Mouse (Mus musculus) embryonic facial prominence, embryonic 13.5 days (tissue): Measurements from ENCODE around the gene Rgs6. TPM values are rescaled to one million over a fixed set of nuclear protein-coding genes. Genes with fewer than 3 reads are reported as not detected.

Source experiments
- ATAC-seq: fragments of 200-750 bp; cut with Nextera tagmentation; 2 replicates; pipeline ENCODE4 v1.8.0; 2017; ENCODE audit warnings: low read depth; ENCODE audit not compliant: insufficient number of reproducible peaks, insufficient read depth, low FRiP score, low TSS enrichment
- H3K27ac ChIP-seq: fragments of 300-500 bp; sonication (generic); 2 replicates; pipeline ENCODE4 v1.5.1; 2015; ENCODE audit warnings: moderate library complexity, mild to moderate bottlenecking, inconsistent platforms
- H3K27me3 ChIP-seq: fragments of 300-500 bp; sonication (generic); 2 replicates; pipeline ENCODE4 v1.6.1; 2015; ENCODE audit warnings: mild to moderate bottlenecking, inconsistent platforms
- H3K36me3 ChIP-seq: fragments of 300-500 bp; sonication (generic); 2 replicates; pipeline ENCODE4 v1.6.1; 2015; ENCODE audit warnings: mild to moderate bottlenecking, inconsistent platforms
- H3K4me1 ChIP-seq: fragments of 300-500 bp; sonication (generic); 2 replicates; pipeline ENCODE4 v1.6.1; 2015; ENCODE audit warnings: inconsistent platforms
- H3K4me2 ChIP-seq: fragments of 300-500 bp; sonication (generic); 2 replicates; pipeline ENCODE4 v1.6.1; 2015; ENCODE audit warnings: moderate library complexity, mild to moderate bottlenecking, inconsistent platforms
- H3K4me3 ChIP-seq: fragments of 300-500 bp; sonication (generic); 2 replicates; pipeline ENCODE4 v1.5.1; 2015; ENCODE audit warnings: mild to moderate bottlenecking, inconsistent platforms
- H3K9ac ChIP-seq: fragments of 300-500 bp; sonication (generic); 2 replicates; pipeline ENCODE4 v1.6.1; 2015; ENCODE audit warnings: mild to moderate bottlenecking, inconsistent platforms
- H3K9me3 ChIP-seq: fragments of 300-500 bp; sonication (generic); 2 replicates; pipeline ENCODE4 v1.6.1; 2016; ENCODE audit warnings: inconsistent platforms
- WGBS: fragments of 180-500 bp; shearing (Covaris S2); methylation state at CpG from one replicate; pipeline ENCODE4 v1.1.7; 2015; ENCODE audit warnings: mixed read lengths; 5-methylcytosine and 5-hydroxymethylcytosine counted together
- polyA plus RNA-seq: library from polyadenylated mRNA; unstranded; fragments of >200 nt; fragmentation: Nextera tagmentation; extraction: Ambion mirVana; gene quantifications from 2 replicates; pipeline ENCODE4 v1.2.1, GENCODE M21; 2015

The Rgs6 gene
- polyA plus RNA-seq, 1 experiment from 2014 or later, result 11.9 TPM

DNA sequence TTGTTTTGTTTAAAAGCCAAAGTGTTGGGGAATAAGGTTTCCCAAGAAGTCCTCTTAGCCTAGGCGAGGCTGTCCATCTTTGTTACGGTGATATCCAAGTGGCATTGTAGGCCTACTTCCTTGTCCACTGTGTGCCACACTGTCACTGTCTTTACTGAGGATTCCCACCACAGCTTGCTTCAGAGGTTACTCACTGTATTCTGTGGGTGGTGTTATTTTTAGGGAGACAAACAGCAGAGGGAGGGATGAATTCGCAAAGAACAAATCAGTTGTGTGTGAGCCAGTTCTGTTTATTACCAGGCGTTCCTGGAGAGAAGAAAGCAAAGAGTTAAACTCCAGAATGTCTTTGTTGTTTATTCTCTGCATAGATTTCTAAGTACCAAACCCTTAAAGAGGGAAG, 537.2 kb downstream of the Rgs6 start:
- H3K9me3 ChIP-seq, result no peaks in the 10 kb centered on the region
- no peak overlapping the region for H3K4me2 ChIP-seq
- ATAC-seq, result no peak
- no peak overlapping the region for H3K9ac ChIP-seq
- no peak overlapping the region for H3K27ac ChIP-seq
- no peaks in the 10 kb centered on the region for H3K27me3 ChIP-seq
- 86% methylated on average over 4 of the region's 4 CpGs for WGBS
- H3K4me3 ChIP-seq, result no peak overlapping the region
- H3K36me3 ChIP-seq, result no peaks in the 10 kb centered on the region
- H3K4me1 ChIP-seq, result no peaks in the 10 kb centered on the region

DNA sequence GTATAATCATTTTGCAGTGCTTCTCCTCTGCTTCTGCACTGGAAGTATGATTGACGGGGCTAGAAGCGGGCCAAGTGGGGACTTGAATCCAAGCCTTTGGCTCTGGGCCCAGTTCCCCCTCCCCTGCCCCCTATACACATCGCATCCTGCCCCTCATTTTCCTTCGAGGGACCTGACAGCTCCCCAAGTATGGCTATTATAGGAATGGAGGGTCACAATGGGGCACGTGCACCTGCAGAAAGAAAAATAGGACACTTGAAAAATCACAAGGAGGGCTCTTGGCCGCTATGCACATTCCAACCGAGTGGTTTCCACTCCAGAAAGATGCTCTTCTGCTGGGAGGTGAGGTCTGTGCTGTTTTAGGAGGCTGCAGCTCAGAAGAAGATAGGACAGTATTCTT, 538.8 kb downstream of the Rgs6 start:
- H3K4me3 ChIP-seq, result no peak overlapping the region
- ATAC-seq, result no peak
- H3K36me3 ChIP-seq, result no peaks in the 10 kb centered on the region
- no peaks in the 10 kb centered on the region for H3K27me3 ChIP-seq
- no peak overlapping the region for H3K4me2 ChIP-seq
- H3K9ac ChIP-seq, result no peak overlapping the region
- no peak overlapping the region for H3K27ac ChIP-seq
- no peaks in the 10 kb centered on the region for H3K9me3 ChIP-seq
- WGBS, result 82% methylated on average over 7 of the region's 7 CpGs
- H3K4me1 ChIP-seq, result no peaks in the 10 kb centered on the region

DNA sequence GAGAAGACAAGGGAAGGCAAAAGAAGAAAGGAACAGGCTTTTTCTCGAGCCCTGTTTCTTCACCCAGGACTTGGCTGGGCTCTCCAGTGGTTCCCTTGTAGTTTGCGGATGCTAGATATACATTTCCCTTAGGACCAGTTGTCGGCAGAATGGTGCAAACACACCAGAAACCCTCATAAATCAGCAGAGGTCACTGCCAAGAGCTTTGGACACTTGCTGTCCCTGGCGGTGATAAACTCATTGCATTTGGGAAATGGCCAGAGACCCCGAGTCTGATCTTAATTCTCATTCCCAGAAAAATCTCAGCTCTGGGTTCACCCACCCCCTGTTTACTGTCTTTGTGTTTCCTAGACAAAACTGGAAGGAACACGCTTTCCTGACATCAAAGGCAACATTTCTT, 539.9 kb downstream of the Rgs6 start:
- WGBS, result 80% methylated on average over 6 of the region's 6 CpGs
- H3K4me2 ChIP-seq, result no peak overlapping the region

DNA sequence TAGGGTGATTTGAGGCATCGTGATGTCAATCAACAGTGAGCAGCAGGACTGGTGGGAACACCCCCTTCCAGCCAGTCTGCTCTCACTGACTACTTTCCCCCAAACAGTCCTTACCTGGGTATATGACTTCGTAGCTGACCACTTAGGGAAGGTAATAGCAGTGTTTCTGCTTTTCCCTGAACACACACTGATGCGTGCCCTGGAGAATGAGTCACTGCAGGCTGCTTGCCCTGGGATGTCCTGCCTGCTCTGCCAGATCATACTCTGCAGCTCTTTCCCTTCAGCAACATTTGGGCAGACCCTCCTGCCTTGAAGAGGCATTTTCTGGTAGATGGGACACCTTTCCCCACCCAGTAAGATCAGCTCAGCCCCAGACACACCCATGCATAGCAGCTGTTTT, 540.5 kb downstream of the Rgs6 start:
- Histone ChIP-seq H3K4me2 (no peak overlapping the region), H3K4me1 (no peaks in the 10 kb centered on the region), H3K27ac (no peak overlapping the region), H3K27me3 (no peaks in the 10 kb centered on the region), H3K4me3 (no peak overlapping the region), H3K36me3 (no peaks in the 10 kb centered on the region), H3K9ac (no peak overlapping the region), H3K9me3 (no peaks in the 10 kb centered on the region)
- WGBS, result 80% methylated on average over 3 of the region's 3 CpGs
- no peak for ATAC-seq

More for the DNA sequence above, 539.9 kb downstream of the Rgs6 start:
- ATAC-seq, result no peak
- Histone ChIP-seq H3K9me3 (no peaks in the 10 kb centered on the region), H3K4me3 (no peak overlapping the region), H3K9ac (no peak overlapping the region), H3K27ac (no peak overlapping the region), H3K27me3 (no peaks in the 10 kb centered on the region), H3K4me1 (no peaks in the 10 kb centered on the region), H3K36me3 (no peaks in the 10 kb centered on the region)

DNA sequence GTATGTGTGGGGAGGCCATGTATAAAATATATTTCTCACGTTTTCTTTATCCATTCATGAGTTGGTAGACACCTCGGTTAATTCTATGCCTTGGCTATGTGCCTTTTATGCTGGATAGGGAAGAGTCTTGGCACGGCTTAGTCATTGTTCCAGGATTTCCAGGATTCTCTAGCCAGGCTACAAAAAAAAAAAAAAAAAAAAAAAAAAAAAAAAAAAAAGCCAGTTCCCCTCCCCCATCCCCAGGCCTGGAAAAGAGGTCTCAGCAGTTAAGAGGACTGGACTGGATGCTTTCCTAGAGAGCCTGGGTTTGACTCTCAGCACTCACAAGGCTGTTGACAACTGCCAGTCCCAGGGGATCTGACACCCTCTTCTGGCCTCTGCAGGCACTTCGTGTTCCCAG, 543.3 kb downstream of the Rgs6 start:
- H3K4me1 ChIP-seq, result no peaks in the 10 kb centered on the region
- no peaks in the 10 kb centered on the region for H3K9me3 ChIP-seq
- no peak overlapping the region for H3K4me2 ChIP-seq
- 72% methylated on average over 4 of the region's 4 CpGs for WGBS
- H3K9ac ChIP-seq, result no peak overlapping the region
- no peak overlapping the region for H3K27ac ChIP-seq
- H3K4me3 ChIP-seq, result no peak overlapping the region
- no peak for ATAC-seq
- no peaks in the 10 kb centered on the region for H3K27me3 ChIP-seq
- H3K36me3 ChIP-seq, result no peaks in the 10 kb centered on the region

DNA sequence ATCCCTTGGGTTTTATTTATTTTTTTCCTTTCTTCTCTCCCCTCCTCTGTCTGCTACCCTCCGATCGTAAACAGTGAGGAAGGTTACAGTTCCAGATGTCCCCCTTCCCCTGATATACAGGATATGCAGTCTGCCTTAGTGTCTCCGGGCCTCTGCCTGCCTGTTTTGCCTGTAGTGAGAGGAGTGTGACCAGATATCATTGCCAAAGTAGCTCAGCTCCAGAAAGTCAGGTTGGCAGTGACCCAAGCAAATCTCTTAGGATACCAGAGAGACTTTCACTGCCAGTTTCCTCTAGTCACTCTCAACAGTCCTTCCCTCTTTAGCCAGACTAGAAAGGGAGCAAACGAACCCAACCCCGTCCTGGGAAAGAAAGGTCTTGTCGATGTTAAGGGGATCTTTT, 545.7 kb downstream of the Rgs6 start:
- Histone ChIP-seq H3K4me1 (no peaks in the 10 kb centered on the region; the same call in 1 of the 2 replicates), H3K36me3 (no peaks in the 10 kb centered on the region), H3K9me3 (no peaks in the 10 kb centered on the region), H3K9ac (no peak overlapping the region), H3K4me3 (no peak overlapping the region), H3K4me2 (no peak overlapping the region), H3K27ac (no peak overlapping the region), H3K27me3 (no peaks in the 10 kb centered on the region)
- WGBS, result 68% methylated on average over 6 of the region's 6 CpGs
- no peak for ATAC-seq

DNA sequence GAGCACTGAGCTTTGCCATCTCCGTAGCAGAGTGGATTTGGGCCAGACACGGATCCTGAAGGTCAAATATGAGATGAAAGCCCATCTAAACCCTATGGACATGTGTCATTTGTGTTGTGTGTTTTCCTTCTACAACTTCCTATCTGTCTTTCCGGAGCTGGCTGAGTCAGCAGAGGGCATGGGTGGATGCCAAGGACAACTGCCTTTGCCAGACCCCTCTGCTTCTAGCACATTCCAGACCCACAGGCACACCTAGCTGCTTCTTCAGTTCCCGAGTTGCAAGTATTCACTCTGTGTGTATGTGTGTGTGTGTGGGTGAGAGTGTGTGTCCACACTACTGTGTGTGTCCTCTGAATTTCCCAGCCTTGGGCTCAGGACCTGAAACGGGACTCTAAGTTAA, 547.9 kb downstream of the Rgs6 start:
- no peak for ATAC-seq
- 78% methylated on average over 5 of the region's 5 CpGs for WGBS
- H3K36me3 ChIP-seq, result no peaks in the 10 kb centered on the region
- no peaks in the 10 kb centered on the region for H3K9me3 ChIP-seq
- no peak overlapping the region for H3K4me3 ChIP-seq
- H3K9ac ChIP-seq, result no peak overlapping the region
- no peak overlapping the region for H3K27ac ChIP-seq
- no peaks in the 10 kb centered on the region for H3K27me3 ChIP-seq
- no peak overlapping the region for H3K4me2 ChIP-seq
- H3K4me1 ChIP-seq, result no peaks in the 10 kb centered on the region; the same call in 1 of the 2 replicates

DNA sequence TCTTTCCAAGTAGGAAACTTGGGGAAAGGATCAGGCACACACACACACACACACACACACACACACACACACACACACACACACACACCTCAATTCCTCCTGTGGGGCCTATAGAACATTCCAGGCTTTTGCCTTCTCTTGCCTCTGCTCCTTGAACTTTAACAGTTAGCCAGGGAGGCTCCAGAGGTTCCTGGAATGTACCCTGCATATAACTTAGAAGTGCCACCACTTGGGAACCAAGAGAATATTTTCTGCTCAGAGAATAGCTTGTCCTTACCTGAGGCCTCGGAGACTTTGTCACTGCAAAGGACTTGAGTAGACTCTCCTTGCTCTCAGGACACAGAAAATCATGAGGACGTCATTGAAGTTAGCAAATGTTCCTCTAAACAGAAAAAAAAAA, 548.4 kb downstream of the Rgs6 start:
- Histone ChIP-seq H3K9ac (no peak overlapping the region), H3K27ac (no peak overlapping the region), H3K4me2 (no peak overlapping the region), H3K4me1 (no peaks in the 10 kb centered on the region; the same call in 1 of the 2 replicates), H3K27me3 (no peaks in the 10 kb centered on the region), H3K4me3 (no peak overlapping the region), H3K36me3 (no peaks in the 10 kb centered on the region), H3K9me3 (no peaks in the 10 kb centered on the region)
- WGBS, result 79% methylated on average over 2 of the region's 2 CpGs
- no peak for ATAC-seq

DNA sequence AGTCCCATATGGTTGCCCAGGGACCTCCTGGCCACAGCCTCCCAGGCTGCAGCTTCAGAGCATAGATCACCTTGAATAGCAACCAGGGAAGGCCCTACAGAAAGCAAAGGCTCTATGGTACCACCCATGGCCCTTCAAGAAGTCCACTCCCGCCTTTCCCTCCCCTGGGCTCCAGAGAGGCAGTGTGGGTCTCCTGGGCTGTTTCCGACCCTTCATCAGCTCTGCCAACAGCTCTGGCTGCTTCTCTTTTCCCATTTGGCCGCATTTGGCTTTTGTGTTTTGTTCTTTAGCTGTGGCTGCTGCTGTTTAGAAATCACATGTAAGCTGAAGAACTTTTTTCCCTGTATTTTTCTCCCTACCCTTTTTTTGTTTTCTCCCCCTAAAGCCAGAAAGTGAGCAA, 548.9 kb downstream of the Rgs6 start:
- 77% methylated on average over 3 of the region's 3 CpGs for WGBS
- Histone ChIP-seq H3K9ac (no peak overlapping the region), H3K36me3 (no peaks in the 10 kb centered on the region), H3K4me2 (no peak overlapping the region), H3K4me3 (no peak overlapping the region), H3K9me3 (no peaks in the 10 kb centered on the region), H3K27me3 (no peaks in the 10 kb centered on the region), H3K27ac (no peak overlapping the region), H3K4me1 (no peaks in the 10 kb centered on the region; the same call in 1 of the 2 replicates)
- no peak for ATAC-seq

DNA sequence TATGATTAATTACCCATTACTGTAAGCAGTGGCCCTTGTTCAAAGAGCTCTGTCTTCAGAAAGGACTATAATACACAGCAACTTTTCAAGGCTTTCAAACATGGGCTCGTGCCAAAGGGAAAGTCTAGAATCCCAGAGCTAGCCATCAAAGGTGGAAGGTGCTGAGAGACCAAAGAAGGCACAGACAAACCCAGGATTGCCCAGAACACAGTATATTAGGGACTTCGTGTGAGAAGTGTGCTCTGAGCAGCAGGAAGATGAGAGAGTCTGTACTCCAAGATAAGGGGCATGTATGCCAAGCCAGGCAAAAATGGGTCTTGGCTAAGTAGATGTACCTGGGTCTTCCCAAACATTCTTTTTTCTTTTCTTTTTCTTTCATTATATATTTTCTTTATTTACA, 553.1 kb downstream of the Rgs6 start:
- no peaks in the 10 kb centered on the region for H3K9me3 ChIP-seq
- no peak overlapping the region for H3K4me3 ChIP-seq
- no peaks in the 10 kb centered on the region; the same call in 1 of the 2 replicates for H3K4me1 ChIP-seq
- no peak overlapping the region for H3K27ac ChIP-seq
- H3K9ac ChIP-seq, result no peak overlapping the region
- WGBS, result 70% methylated on average over 2 of the region's 2 CpGs
- no peaks in the 10 kb centered on the region for H3K27me3 ChIP-seq
- ATAC-seq, result no peak
- no peak overlapping the region for H3K4me2 ChIP-seq
- H3K36me3 ChIP-seq, result no peaks in the 10 kb centered on the region

DNA sequence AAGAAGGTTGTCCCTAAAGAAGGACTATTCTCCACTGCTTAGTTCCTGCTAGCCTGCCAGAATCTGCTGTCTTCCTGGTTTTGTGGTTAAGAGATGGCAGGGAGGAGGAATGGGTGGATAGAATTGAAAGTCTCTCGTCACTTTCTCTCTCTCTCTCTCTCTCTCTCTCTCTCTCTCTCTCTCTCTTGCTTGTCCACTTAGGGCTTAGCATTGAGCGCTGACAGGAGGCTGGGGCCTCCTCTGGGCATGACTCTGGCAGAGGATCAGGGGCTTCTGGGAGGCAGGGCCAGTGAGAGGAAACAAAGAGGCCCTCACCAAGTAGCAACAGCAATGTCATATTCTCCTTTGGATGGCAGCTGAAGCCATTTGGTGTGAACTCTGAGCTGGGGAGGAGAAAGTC, 554.4 kb downstream of the Rgs6 start:
- no peaks in the 10 kb centered on the region for H3K36me3 ChIP-seq
- ATAC-seq, result no peak
- 51% methylated on average over 2 of the region's 2 CpGs for WGBS
- no peak overlapping the region for H3K4me2 ChIP-seq
- H3K27me3 ChIP-seq, result no peaks in the 10 kb centered on the region
- no peak overlapping the region for H3K27ac ChIP-seq
- no peak overlapping the region for H3K4me3 ChIP-seq
- no peak overlapping the region for H3K9ac ChIP-seq
- no peaks in the 10 kb centered on the region for H3K9me3 ChIP-seq
- peaks cover 5% of the 10 kb centered on the region for H3K4me1 ChIP-seq

DNA sequence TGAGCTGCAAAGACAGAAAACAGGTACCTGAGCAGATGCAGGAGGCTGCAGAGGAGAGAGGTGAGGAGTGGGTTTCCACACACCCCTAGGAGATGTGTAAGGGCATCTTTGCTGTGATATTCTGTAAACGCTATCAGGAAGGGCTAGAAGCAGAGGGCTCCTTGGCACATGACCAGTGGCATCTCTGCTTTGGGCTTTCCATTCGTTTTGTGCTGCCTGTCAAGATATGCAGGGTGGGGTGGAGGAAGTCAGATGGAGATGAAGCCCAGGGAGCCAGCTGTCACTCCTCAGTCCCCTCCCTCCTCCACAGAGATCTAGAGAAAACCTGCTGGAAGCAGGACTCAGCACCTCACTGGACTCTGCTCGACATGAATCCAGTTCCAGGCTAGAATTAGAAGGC, 555.0 kb downstream of the Rgs6 start:
- H3K4me1 ChIP-seq, result peaks cover 5% of the 10 kb centered on the region
- no peaks in the 10 kb centered on the region for H3K27me3 ChIP-seq
- no peaks in the 10 kb centered on the region for H3K36me3 ChIP-seq
- H3K9ac ChIP-seq, result no peak overlapping the region
- WGBS, result 56% methylated on average over 3 of the region's 3 CpGs
- H3K4me3 ChIP-seq, result no peak overlapping the region
- no peak overlapping the region for H3K4me2 ChIP-seq
- no peak for ATAC-seq
- H3K27ac ChIP-seq, result no peak overlapping the region
- H3K9me3 ChIP-seq, result no peaks in the 10 kb centered on the region

DNA sequence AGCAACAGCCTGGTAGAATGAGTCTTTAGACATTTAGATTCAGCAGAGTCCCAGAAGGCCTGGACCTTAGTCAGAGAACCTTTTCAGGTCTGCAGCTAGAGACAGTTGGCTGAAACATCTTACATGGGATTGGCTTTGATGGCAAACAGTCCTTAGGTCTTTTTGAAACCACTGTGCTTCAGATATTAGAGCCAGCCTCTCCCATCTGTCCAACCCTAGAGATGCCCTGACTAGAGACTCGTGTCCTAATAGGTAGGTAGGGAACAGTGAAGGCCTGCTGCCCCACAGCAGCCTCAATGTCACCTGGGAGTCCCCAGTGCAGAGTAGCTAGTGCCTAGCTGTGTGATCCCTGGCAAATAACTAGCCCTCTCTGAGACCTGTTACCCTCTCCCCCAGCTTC, 555.5 kb downstream of the Rgs6 start:
- Histone ChIP-seq H3K36me3 (no peaks in the 10 kb centered on the region), H3K4me2 (no peak overlapping the region), H3K9ac (no peak overlapping the region), H3K27me3 (no peaks in the 10 kb centered on the region), H3K27ac (no peak overlapping the region), H3K9me3 (no peaks in the 10 kb centered on the region), H3K4me1 (peaks cover 5% of the 10 kb centered on the region), H3K4me3 (no peak overlapping the region)
- 79% methylated on average over 1 of the region's 1 CpGs for WGBS
- ATAC-seq, result no peak
